Mouse (Mus musculus) intestine, embryonic 14.5 days (tissue): ENCODE data around the gene Smok2a. TPM values are rescaled to one million over a fixed set of nuclear protein-coding genes. Genes with fewer than 3 reads are reported as not detected.
"Not testable (repeated sequence)": the region's sequence is repeated elsewhere in the genome, so short reads cannot be mapped to it uniquely, and the experiment has no call there.

Experiments used
- ATAC-seq: fragments of 200-750 bp; cut with Nextera tagmentation; replicated peaks from 2 replicates; pipeline ENCODE4 v1.8.0; 2017; ENCODE audit warnings: low read depth, moderate number of reproducible peaks, moderate TSS enrichment, moderate library complexity; ENCODE audit not compliant: low FRiP score, low TSS enrichment
- DNase-seq: peaks from one replicate; pipeline ENCODE4 v3.0.0-alpha.2; 2018; ENCODE audit warnings: low spot score
- H3K27ac ChIP-seq: fragments of 300-500 bp; sonication (generic); 2 replicates; pipeline ENCODE4 v1.5.1; 2014; ENCODE audit warnings: low read depth, mild to moderate bottlenecking, control low read depth
- H3K27me3 ChIP-seq: fragments of 300-500 bp; sonication (generic); replicated peaks from 2 replicates; pipeline ENCODE4 v1.6.1; 2014; ENCODE audit warnings: low read length, control low read depth; ENCODE audit not compliant: control insufficient read depth, insufficient read depth
- H3K36me3 ChIP-seq: fragments of 300-500 bp; sonication (generic); 2 replicates; pipeline ENCODE4 v1.6.1; 2014; ENCODE audit warnings: low read length, control low read depth; ENCODE audit not compliant: control insufficient read depth, insufficient read depth
- H3K4me1 ChIP-seq: fragments of 300-500 bp; sonication (generic); replicated peaks from 2 replicates; pipeline ENCODE4 v1.6.1; 2014; ENCODE audit warnings: low read length, control low read depth, mixed read lengths; ENCODE audit not compliant: control insufficient read depth, insufficient read depth
- H3K4me2 ChIP-seq: fragments of 300-500 bp; sonication (generic); 2 replicates; pipeline ENCODE4 v1.6.1; 2014; ENCODE audit warnings: low read length
- H3K4me3 ChIP-seq: fragments of 300-500 bp; sonication (generic); 2 replicates; pipeline ENCODE4 v1.5.1; 2014; ENCODE audit warnings: low read depth, low read length, control low read depth, mixed read lengths
- H3K9ac ChIP-seq: fragments of 300-500 bp; sonication (generic); 2 replicates; pipeline ENCODE4 v1.6.1; 2014; ENCODE audit warnings: mild to moderate bottlenecking, low read length
- H3K9me3 ChIP-seq: fragments of 300-500 bp; sonication (generic); 2 replicates; pipeline ENCODE4 v1.6.1; 2016; ENCODE audit warnings: low read length, control low read depth; ENCODE audit not compliant: control insufficient read depth
- WGBS: fragments of 180-500 bp; shearing (Covaris S2); extraction: QIAGEN DNeasy Blood & Tissue Kit; methylation state at CpG from one replicate; pipeline ENCODE4 v1.1.7; 2014; 5-methylcytosine and 5-hydroxymethylcytosine counted together
- polyA plus RNA-seq: library from polyadenylated mRNA; unstranded; fragments of >200 nt; fragmentation: Nextera tagmentation; extraction: Ambion mirVana; gene quantifications from 2 replicates; pipeline ENCODE4 v1.2.1, GENCODE M21; 2014

Gene Smok2a
- polyA plus RNA-seq, 1 experiment from 2014 or later, result not detected

- not testable (repeated sequence) for ATAC-seq, H3K9ac ChIP-seq, H3K36me3 ChIP-seq, H3K27ac ChIP-seq, H3K4me3 ChIP-seq, H3K4me1 ChIP-seq, H3K4me2 ChIP-seq, DNase-seq, H3K27me3 ChIP-seq
- WGBS, result 84% methylated on average over 6 of the region's 6 CpGs
- H3K9me3 ChIP-seq, result peaks cover 13% of the 10 kb centered on the region; the same call in 1 of the 2 replicates
Observed at GRCm38 (mm10) chr17:13186541-13186940, 34.4 kb upstream of the Smok2a start.

- not testable (repeated sequence) for H3K27ac ChIP-seq, H3K36me3 ChIP-seq, H3K4me3 ChIP-seq, H3K9me3 ChIP-seq, ATAC-seq, H3K9ac ChIP-seq, H3K4me1 ChIP-seq, H3K27me3 ChIP-seq, DNase-seq, H3K4me2 ChIP-seq
- WGBS, result 67% methylated on average over 6 of the region's 6 CpGs
Observed at GRCm38 (mm10) chr17:13187621-13188020, 33.4 kb upstream of the Smok2a start.

- ATAC-seq, H3K27ac ChIP-seq: not testable (repeated sequence)
Observed at GRCm38 (mm10) chr17:13188846-13189245, 32.1 kb upstream of the Smok2a start.

GRCm38 (mm10) chr17:13190836-13191583, 30.0 kb upstream of the Smok2a start:
- not testable (repeated sequence) for H3K9ac ChIP-seq, H3K4me3 ChIP-seq, DNase-seq, H3K4me1 ChIP-seq, H3K27ac ChIP-seq, H3K36me3 ChIP-seq, H3K27me3 ChIP-seq, ATAC-seq, H3K4me2 ChIP-seq
- WGBS, result 84% methylated on average over 10 of the region's 10 CpGs
- peaks cover 14% of the 10 kb centered on the region for H3K9me3 ChIP-seq

More at GRCm38 (mm10) chr17:13188846-13189245, 32.1 kb upstream of the Smok2a start:
- not testable (repeated sequence) for H3K4me2 ChIP-seq, H3K4me3 ChIP-seq, DNase-seq, H3K27me3 ChIP-seq, H3K4me1 ChIP-seq, H3K9ac ChIP-seq, H3K9me3 ChIP-seq, H3K36me3 ChIP-seq
- WGBS, result 86% methylated on average over 2 of the region's 2 CpGs

GRCm38 (mm10) chr17:13196486-13196885, 24.5 kb upstream of the Smok2a start:
- H3K4me3 ChIP-seq, H3K4me1 ChIP-seq, H3K27me3 ChIP-seq, H3K4me2 ChIP-seq, ATAC-seq, DNase-seq, H3K36me3 ChIP-seq, H3K9ac ChIP-seq, H3K27ac ChIP-seq: not testable (repeated sequence)
- H3K9me3 ChIP-seq, result peaks cover 15% of the 10 kb centered on the region
- WGBS, result 70% methylated on average over 4 of the region's 4 CpGs

GRCm38 (mm10) chr17:13198812-13199211, 22.2 kb upstream of the Smok2a start:
- not testable (repeated sequence) for ATAC-seq, H3K4me3 ChIP-seq

GRCm38 (mm10) chr17:13199880-13200409, 21.0 kb upstream of the Smok2a start:
- H3K4me2 ChIP-seq, DNase-seq, H3K27ac ChIP-seq, H3K36me3 ChIP-seq, H3K9ac ChIP-seq, H3K4me3 ChIP-seq, H3K27me3 ChIP-seq, H3K4me1 ChIP-seq: not testable (repeated sequence)
- ATAC-seq, result peak; percentile 21; the same call in 1 of the 2 replicates
- H3K9me3 ChIP-seq, result peaks cover 15% of the 10 kb centered on the region
- 71% methylated on average over 8 of the region's 9 CpGs for WGBS

More at GRCm38 (mm10) chr17:13198812-13199211, 22.2 kb upstream of the Smok2a start:
- not testable (repeated sequence) for H3K9ac ChIP-seq, H3K4me2 ChIP-seq, H3K4me1 ChIP-seq, H3K27ac ChIP-seq, DNase-seq, H3K27me3 ChIP-seq, H3K36me3 ChIP-seq
- peaks cover 15% of the 10 kb centered on the region for H3K9me3 ChIP-seq
- 82% methylated on average over 2 of the region's 2 CpGs for WGBS

GRCm38 (mm10) chr17:13201551-13201950, 19.4 kb upstream of the Smok2a start:
- not testable (repeated sequence) for H3K4me1 ChIP-seq, H3K9ac ChIP-seq, H3K27me3 ChIP-seq, H3K4me3 ChIP-seq, H3K36me3 ChIP-seq, ATAC-seq, H3K4me2 ChIP-seq, H3K9me3 ChIP-seq, H3K27ac ChIP-seq
- WGBS, result 86% methylated on average over 4 of the region's 4 CpGs
- peak; percentile 38 for DNase-seq
